Mouse (Mus musculus) myocyte (in vitro differentiated cells): ENCODE results near the gene Morf4l1.
A peak's percentile ranks its signal among the peaks of the same experiment; 100 is the strongest.

ENCODE experiments used
- E2F4 ChIP-seq: IDR thresholded peaks from one replicate; pipeline ENCODE4 v1.6.1; 2011; ENCODE audit warnings: mild to moderate bottlenecking, control low read depth, moderate library complexity; ENCODE audit not compliant: insufficient read depth
- MAX ChIP-seq: IDR thresholded peaks from one replicate; pipeline ENCODE4 v1.6.1; 2011; ENCODE audit warnings: low read depth, mild to moderate bottlenecking, control low read depth
- MYOG ChIP-seq, 3 experiments: IDR thresholded peaks; one replicate each; pipeline ENCODE4 v1.6.1; 2011; ENCODE audit warnings: control low read depth in 2 of 3, low read depth in 2 of 3, mild to moderate bottlenecking in 2 of 3; ENCODE audit not compliant: insufficient read length in 2 of 3, control insufficient read depth in 1 of 3, insufficient read depth in 1 of 3
- POLR2A ChIP-seq: IDR thresholded peaks from one replicate; pipeline ENCODE4 v1.6.1; 2011; ENCODE audit warnings: low read depth, mild to moderate bottlenecking, control low read depth, moderate library complexity; ENCODE audit not compliant: insufficient read length
- TCF12 ChIP-seq: IDR thresholded peaks from one replicate; pipeline ENCODE4 v1.6.1; 2011; ENCODE audit warnings: mild to moderate bottlenecking, control low read depth; ENCODE audit not compliant: poor library complexity, insufficient read depth, severe bottlenecking
- USF1 ChIP-seq: IDR thresholded peaks from one replicate; pipeline ENCODE4 v1.6.1; 2011; ENCODE audit warnings: low read depth, mild to moderate bottlenecking, control low read depth, moderate library complexity

DNA sequence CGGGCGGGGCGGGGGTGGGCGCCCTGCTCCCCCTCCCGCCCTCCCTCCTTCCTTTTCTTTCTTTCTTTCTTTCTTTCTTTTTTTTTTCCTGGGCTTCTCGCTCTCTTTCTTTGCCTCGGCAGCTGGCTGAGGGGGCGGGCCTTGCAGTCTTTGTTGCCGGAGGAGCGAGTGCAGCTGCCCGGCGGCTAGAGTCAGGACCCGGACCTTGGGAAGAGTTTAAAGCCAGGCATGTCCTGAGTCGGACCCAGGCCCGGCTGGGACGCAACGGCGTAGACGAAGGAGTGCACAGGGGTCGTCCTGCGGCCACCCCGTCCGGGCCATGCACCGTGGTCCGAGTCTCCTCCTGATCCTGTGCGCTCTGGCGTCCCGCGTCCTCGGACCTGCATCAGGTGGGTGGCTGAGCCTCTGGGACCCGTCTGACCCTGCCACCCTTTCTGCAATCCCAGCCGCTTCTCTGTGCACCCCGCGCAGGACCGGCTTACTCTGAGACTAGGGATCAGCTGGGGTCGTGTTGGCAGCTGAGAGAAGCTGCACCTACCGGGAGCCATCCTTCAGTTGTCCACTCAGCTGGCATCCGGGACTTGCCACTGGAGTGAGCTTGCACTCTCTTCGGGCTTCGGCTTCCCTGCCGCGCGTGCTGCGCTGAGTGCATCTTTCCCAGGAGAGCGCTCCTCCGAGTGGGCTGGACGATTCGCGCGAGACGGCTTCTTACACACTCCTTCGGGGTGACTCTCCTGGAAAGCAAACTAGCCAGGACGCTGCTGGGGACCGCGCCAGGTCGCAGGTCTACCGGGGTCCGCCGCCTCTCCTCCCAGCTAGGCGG is 48.6 kb upstream of the Morf4l1 start, which contains the start of gene Adamts7:
- TF ChIP-seq USF1 (no peak), POLR2A (no peak), E2F4 (no peak), TCF12 (no peak), MAX (no peak), MYOG (IDR thresholded peaks at IDR 0.05; ENCODE audit: control insufficient read depth in 1 of 3, insufficient read depth in 1 of 3, insufficient read length in 2 of 3, low read depth in 2 of 3) (peak in 1 of 3 experiments; percentile 44)
